In the genomic region with DNA sequence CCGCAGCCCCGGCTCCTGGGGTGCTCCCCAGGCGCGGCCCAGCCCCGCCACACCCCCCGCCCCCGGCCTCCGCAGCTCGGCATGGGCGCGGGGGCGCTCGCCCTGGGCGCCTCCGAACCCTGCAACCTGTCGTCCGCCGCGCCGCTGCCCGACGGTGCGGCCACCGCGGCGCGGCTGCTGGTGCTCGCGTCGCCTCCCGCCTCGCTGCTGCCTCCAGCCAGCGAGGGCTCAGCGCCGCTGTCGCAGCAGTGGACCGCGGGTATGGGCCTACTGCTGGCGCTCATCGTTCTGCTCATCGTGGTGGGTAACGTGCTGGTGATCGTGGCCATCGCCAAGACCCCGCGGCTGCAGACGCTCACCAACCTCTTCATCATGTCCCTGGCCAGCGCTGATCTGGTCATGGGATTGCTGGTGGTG, we compare ENCODE assay signal across 8 mouse cellular contexts. TPM values are rescaled to one million over a fixed set of nuclear protein-coding genes. Genes with fewer than 3 reads are reported as not detected.
DNase-seq lines count a peak whose midpoint lies in the region; ATAC-seq lines count a peak whose summit lies in the region.

No protein-coding gene starts in this region.

- H3K9me3 ChIP-seq in limb, embryonic 13.5 days: no peaks in the 10 kb centered on the region

- H3K4me1 ChIP-seq in limb, embryonic 13.5 days: peaks cover 31% of the 10 kb centered on the region

- H3K36me3 ChIP-seq in limb, embryonic 13.5 days: no peaks in the 10 kb centered on the region

- under 1% methylated on average over 41 of the region's 48 CpGs for WGBS in limb, embryonic 13.5 days

- peak; percentile 33 for DNase-seq in adrenal gland, postnatal 10 days
- DNase-seq in adrenal gland, postnatal 4 days (ENCODE audit: low spot score in 2 of 2): no peak
- DNase-seq in right cerebral cortex, postnatal 4 days: peak; percentile 33
- DNase-seq in right cerebral cortex, postnatal 25 days: no peak
- DNase-seq in retina, embryonic 14.5 days (ENCODE audit: low spot score): peak; percentile 36
- no peak for DNase-seq in cerebellum, adult 11 months
- no peak for DNase-seq in urinary bladder, adult 2 months (ENCODE audit: low spot score)

- ATAC-seq in limb, embryonic 13.5 days (ENCODE audit: low FRiP score, low read depth): peak; percentile 17; the same call in 1 of the 2 replicates

- peak overlapping the region; percentile 95 for H3K4me2 ChIP-seq in limb, embryonic 13.5 days (replicated peaks)

- H3K9ac ChIP-seq in limb, embryonic 13.5 days: peak overlapping the region; percentile 67

- H3K27ac ChIP-seq in limb, embryonic 13.5 days: no peak overlapping the region

- peak overlapping the region; percentile 60 for H3K4me3 ChIP-seq in limb, embryonic 13.5 days

- H3K27me3 ChIP-seq in limb, embryonic 13.5 days: peaks cover 96% of the 10 kb centered on the region

RNA-seq across cellular contexts. Expression of a gene that starts 0.3 kb away (rescaled TPM):
- 1 to 10 TPM; 7.2 to 7.4 TPM for total RNA-seq in adrenal gland, postnatal 10 days (2021)
- total RNA-seq in adrenal gland, postnatal 4 days (2021): 1 to 10 TPM; 2.8 to 2.9 TPM
- polyA plus RNA-seq in limb, embryonic 13.5 days (2015; fragmentation: Nextera tagmentation; extraction: Ambion mirVana): 0.61 and 0.62 TPM in 2 replicates
- polyA plus RNA-seq in urinary bladder, adult 2 months (2012; rRNA removed): 1.0 TPM in 2 replicates

Comparison
In these comparisons a context has a peak if more than half of its experiments do, and no peak if none do; other contexts are left out.
1. DNase-seq: peak in adrenal gland, postnatal 10 days (single experiment), right cerebral cortex, postnatal 4 days (single experiment) and retina, embryonic 14.5 days (single experiment); none in adrenal gland, postnatal 4 days (0 of 2), right cerebral cortex, postnatal 25 days (single experiment), cerebellum, adult 11 months (single experiment) and urinary bladder, adult 2 months (single experiment).